Mouse (Mus musculus) CH12F3 (cell line): ENCODE data around the gene Smarca5.
"Not testable (repeated sequence)": the region's sequence is repeated elsewhere in the genome, so short reads cannot be mapped to it uniquely, and the experiment has no call there.

Source experiments
- in situ Hi-C: fragments of 300-500 bp; cut with MboI; formaldehyde crosslinking; loops from 2 replicates; pipeline ENCODE4 v1.14.3; 2020; ENCODE audit warnings: low sequenced_read_pairs

Smarca5 gene

DNA sequence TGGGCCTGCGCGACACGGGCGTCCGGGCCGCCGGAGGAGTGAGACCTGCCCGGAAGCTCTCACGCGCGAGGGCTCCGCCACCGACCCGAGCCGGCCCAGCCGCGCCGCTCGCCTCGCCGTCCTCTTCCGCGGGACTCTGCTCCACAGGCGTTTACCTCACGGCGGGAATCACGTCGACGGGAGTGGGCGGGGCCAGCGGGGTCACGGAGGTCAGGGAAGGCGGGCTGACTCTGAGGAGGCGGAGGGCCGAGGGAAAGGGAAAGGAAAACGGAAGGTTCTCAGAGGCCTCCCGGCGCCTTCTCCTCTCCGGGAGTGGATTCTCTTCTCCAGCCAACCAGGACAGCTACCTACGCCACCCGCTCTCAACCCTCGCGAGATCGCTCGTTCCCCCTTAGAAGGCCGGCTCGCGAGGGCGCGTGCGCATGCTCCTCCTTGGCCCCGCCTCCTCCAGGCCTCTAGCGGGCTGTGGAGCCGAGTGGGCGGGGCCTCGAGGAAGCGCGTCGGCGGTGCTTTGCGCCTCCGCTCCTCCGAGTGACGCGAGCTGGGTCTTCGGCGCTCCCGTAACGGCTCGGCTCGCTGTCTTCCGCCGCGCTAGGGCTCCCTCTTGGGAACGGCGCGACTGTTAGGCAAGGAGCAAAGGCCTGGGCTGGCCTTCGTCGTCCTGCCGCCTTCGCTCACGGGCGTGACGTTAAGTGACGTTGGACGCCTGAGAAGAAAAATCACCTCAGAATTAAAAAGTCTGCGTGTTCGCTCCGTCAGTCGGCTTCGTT lies at the start of gene Smarca5:
Smarca5 (minus strand) TSS at position 343 of the 770 bp plus-strand sequence.
- in situ Hi-C loops: not testable (repeated sequence)

DNA sequence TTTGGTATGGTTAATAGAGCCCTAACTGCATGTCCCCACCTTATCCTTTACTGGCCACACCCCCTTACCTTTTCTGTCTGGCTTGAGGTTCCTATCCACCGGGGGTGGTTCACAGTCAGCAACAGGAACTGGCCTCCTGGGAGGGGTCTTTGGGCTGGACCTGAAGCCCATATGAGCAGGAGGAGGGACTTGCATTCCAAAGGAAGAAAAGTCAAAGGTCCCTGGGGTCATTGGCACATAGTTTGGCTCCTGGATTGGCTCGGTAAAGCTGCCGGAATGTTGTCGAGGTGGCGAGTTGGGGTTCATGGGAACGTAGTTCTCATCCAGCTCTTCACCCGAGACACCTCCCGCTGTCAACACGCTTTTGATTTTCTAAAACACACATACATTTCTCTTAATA lies 45.3 kb upstream of the Smarca5 start:
- in situ Hi-C loops: no loop called here

DNA sequence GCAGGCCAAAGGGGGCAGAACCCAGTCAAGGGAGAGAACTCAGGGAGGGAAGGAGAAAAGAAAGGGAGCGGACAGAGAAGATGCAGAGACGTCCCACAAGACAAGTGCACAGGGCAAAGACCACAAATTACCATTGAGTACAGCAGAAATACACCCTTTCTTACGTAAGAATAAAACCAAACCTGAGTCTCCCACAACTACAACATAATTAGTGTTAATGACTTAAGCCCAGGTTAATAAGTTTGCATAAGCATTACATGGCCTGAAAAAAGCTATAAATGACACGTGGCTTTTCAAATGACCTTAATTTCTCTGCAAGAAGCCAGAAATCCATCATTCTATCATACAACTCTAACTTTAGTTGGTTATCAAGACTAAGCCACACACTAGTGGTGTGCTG lies 44.0 kb upstream of the Smarca5 start:
- in situ Hi-C loops: no loop called here

DNA sequence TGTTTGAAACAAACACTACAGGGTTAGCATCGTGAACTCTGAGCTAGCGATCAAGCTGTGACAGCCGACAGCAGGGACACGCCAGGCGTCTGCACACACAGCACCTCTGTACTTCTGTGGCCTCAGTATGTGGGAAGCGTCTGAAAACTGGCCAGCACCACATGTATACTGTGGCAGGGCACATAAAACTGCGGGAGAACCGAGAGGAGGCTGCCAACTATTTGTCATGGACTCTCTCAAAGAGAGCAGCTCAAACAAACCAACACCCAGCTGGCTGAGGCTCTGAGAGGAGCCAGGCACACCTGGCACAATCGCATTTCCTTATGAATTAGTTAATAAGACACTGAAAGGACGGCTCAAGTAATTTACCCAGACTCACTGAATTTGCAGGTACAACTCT lies 42.0 kb upstream of the Smarca5 start:
- in situ Hi-C loops: no loop called here

DNA sequence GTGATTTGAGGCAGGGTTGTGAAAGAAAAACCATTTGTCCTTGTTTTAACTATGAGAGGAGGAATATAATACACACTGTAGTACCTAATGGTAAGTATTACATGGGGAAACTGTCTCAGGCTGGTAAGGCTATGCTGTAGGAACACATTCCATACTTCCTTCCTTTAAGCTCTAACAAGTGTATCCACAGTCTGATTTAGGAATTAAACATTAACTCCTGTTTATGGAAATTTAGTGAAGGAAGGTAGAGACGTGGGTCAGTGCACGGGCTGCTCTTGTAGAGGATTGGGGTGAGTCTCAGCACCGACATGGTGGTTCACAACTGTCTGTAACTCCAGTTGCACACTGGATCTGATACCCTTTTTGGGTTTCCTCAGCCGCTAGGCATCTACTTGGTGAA lies 41.0 kb upstream of the Smarca5 start:
- in situ Hi-C loops: no loop called here

DNA sequence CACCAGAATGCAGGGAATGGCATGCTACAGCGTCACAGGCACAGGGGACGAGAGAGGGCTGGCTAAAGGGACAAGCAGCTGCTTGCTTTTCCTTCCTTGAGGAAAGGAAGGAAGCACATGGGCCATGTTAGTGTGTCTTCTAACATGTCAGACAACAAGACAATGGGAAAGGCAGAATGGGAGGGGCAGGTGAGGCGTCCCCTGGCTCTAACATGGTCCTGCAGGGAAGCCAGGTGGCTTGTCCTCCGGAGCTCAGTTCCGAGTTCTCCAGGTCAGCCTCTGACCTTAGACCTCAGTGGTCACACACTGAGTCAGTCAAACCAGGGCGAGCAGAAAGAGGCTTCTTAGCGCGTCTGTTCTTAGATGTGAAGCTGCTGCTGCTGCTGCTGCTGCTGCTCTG lies 37.1 kb upstream of the Smarca5 start:
- in situ Hi-C loops: no loop called here

DNA sequence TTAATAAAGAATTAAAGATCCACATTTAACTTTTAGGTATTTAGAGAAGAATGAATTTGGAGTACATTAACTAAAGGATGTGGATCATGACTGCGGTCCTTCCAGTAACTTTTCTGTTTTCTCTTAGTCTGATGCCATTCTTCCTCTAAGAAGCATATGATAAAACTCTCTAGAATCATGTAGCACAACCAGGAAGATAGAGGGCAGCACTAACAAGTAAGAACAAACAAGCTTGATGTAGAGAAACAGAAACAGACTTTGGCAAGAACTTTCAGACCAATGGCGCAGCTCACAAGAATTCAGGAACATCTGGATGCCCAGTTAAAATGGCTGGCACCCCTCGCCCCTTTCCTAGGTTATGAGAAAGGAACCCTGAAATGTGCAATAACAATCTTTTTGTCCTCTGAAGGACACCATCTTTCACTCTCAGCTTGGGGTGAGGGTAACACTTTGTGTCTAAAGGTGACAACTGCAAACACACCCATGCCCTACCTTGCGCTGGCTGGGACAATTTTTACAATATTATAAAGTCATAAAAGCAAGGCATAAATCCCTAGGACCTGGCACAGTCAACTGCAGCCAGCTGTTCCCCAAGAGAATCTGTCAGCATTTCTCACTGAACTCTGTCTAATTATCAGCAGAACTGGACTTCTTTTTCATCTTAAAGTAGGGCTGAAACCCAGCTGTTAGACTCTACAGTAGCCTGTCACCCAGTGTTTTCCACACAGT lies 33.6 kb upstream of the Smarca5 start:
- in situ Hi-C loops: no loop called here

DNA sequence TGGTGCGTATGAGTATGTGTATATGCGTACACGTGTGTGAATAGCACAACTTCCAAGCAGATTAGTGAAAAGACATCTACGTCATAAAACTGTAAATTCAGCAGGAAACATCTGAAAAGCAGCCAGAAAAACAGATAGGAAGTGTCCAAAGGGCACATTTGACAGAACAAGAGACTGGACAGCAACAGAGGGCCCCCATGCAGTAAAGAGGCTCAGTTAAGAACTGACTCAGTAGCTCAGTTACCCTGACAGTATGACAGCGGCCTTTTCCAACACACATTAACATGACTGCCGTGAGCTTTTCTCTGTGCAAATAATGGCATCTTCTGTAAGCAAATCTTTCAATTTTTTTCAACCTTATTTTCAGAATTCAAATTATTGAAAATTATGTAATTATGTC lies 29.2 kb upstream of the Smarca5 start:
- in situ Hi-C loops: no loop called here

DNA sequence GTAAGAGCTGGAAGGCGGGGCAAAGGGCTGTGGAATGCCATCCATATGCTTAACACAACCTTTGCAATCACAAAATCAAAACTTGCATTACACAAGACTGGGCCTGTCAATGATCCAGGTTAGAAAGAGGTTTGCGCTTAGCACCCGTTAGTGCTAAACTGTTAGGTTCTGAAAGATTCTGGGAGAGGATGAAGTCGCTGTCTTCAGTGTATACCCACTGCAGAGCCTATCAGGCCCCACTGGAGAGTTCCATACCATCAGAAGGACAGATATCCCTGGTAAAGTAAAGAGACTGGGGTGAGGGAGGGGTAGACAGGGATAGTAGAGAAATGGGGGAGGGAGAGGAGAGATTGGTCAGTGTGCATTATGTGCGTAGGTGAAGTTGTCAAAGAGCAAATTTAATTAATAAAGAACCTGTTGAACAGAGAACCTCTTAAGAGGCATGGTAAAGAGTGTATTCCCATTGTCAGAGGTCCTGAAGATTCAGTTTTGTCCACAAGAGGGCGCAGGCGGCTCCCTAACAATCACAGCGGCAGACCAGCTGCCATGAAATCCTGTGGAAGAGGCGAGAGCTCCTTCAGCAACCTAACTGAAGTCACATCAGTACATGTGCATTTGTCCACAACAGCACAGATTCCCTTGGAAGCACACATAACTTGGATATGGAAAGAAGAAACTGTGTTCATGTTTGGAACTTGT lies 13.9 kb upstream of the Smarca5 start:
- in situ Hi-C loops: no loop called here

DNA sequence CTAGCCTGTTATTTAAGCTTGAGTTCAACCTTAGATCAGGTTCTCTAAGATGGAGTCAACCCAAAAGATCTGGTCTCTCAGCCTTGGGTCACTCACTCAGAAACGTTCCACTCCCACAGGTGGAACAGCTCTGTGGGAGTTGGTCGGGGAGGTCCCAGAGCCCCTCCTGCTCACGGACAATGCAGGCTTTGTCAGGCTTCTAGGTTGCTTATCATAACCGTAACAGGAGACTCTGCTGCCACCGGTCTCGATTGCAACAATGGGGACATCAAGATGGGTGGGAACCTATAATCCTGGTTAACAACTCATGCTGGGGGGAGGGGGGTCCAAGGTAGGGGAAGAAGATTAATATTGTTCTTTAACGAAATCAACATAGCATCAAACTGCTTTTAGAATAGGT lies 13.1 kb upstream of the Smarca5 start:
- in situ Hi-C loops: no loop called here

DNA sequence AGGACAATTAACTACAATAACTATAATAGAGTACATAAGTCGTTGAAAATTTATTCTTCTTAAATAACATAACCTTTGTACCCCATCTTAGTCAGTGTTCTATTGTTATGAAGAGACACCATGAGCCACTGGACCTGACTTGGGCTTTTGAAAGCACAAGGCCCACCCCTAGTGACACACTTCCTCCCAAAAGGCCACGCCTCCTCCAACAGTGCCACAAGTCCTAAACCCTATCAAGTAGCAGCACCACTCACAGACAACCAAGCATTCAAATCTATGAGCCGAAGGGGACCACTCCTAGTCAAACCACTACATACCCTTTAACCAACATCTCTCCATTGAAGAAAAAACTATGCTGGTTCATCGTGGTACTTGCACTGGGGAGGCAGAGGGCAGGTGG lies 9.8 kb upstream of the Smarca5 start:
- in situ Hi-C loops: loop anchor here (10.0 kb wide), 1 partner anchor 246 kb away; no protein-coding TSS in a partner anchor

DNA sequence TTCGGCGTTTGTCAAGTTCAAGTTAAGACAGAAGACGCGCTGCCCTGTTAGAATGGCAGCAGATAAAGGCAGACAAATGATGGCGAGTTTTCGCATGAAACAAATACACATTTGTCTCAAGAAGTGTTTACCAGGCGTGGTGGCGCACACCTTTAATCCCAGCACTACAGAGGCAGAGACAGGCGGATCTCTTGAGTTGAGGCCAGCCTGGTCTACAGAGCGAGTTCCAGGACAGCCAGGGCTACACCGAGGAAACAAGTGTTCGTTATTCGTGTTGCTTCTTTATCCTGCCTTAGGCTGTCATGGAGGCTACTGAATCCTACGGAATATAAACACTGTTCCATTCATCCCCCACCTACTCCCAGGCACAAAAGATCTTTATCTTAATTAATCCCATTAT lies 635 bp upstream of the Smarca5 start:
- in situ Hi-C loops: loop anchor here (10.0 kb wide), 1 partner anchor 255 kb away; no protein-coding TSS in a partner anchor

DNA sequence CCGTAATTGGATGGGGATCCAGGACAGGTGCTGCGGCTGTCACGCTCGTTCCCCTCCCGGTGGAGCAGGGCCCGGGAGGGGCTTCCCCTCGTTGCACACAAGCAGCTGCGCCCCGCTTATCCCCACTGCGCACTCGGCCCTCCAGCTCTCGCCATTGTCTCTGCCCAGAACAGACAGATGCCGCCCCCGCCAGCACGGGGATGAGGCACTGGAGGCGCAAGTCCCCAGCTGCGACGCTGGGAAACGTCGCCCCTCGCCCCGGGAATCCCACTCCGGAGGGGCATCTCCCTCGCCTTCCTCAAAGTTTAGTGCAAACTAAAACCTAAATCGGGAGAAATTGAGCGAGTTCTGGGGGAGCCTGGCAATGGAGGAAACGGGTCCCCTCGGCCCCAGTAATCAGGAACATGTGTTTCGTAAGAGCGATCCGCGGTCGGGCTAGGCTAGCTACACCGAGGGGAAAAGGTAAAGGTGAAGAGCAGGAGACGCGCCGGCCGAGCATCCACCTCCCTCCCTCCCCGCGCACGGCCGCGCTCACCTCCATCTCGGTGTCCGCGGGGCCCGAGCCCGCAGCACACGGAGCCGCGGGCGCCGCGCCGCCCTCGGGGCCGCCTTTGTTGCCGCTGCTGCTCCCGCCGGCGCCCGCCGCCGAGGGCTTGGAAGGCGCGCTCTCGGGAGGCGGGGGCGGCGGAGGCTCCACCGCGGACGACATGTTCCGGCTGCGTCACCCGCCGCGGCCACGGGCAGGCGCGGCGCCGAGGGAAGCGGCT lies 726 bp downstream of the Smarca5 start:
- in situ Hi-C loops: no loop called here

DNA sequence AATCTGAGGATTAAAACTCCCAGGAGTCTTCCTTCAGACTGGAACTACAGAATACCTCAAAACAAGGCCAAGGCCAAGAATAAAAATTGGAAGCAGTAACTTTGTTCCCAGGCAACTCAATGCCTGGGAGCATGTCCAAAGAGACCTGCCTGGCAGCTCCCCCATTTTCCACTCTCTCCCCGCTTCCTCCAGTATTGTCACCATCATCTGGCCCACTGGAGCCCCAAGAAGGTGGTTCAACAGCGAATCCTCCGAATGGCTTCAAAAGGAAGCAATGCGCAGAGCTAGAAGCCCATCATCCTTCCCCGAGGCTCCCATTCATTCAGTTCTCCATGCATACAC lies 1.3 kb downstream of the Smarca5 start:
- in situ Hi-C loops: no loop called here

DNA sequence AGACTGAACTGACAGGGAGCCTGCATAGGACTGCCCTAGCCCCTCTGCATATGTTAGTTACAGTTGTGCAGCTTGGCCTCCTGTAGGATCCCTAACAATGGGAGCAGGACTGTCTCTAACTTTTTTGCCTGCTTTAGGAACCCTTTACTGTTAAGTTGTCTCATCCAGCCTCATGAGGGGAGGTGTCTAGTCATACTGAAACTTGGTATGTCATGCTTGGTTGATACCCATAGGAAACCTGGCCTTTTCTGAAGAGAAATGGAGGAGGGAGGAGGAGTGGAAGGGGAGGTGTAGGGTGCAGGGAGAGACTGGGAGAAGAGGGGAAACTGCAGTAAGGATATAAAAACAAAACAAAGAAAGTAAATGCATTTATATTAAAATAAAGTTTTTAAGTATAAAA lies 7.0 kb downstream of the Smarca5 start:
- in situ Hi-C loops: no loop called here

DNA sequence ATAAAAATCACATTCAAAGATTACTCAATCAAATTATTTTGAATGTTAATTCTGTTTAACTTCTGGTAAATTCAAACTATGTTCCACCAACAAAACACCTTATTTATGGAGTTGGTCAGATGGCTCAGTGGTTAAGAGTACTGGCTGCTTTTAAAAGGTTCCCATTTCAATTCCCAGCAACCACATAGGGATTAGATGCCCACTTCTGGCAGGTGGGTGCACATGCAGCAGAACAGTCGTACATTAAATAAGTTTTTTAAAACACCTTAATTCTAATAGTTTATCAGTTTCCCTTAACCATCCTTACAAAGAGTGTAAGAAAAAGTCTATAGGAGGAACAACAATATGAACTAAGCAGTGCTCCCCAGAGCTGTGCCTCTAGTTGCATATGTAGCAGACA lies 24.8 kb downstream of the Smarca5 start:
- in situ Hi-C loops: loop anchor here (25.0 kb wide), 1 partner anchor 1027 kb away; no protein-coding TSS in a partner anchor

DNA sequence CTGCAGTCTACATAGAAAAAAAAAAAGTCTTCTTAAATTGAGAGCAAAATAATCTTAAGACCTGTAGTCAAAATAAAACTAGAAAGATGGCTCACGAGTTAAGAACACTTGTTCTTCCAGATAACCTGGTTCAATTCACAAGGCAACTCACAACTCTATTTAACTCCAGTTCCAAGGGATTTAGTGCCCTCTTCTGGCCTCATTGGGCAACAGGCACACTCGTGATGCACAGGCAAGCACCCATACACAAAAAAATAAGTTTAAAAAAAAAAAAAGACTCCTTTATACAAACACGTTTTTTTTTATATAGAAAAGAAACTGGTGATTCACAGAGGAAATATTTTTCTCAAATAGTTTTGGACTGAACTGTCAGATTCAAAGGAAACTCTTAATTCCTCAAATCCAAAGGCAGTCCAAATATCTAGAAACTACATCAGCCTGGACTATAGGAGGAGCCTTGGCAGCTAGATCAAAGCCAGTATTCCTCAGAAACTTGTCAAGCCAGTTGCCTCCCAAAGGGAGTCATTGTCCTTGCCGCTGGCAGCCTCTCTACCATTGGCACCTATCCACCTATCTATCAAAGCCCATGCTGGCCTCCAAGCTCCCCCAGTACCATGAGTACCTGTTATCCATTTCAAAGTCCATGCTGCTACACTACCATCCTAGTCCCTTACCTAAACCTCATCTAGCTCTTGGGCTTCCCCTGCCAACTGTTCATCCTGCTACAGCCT lies 28.5 kb downstream of the Smarca5 start:
- in situ Hi-C loops: loop anchor here (25.0 kb wide), 1 partner anchor 1024 kb away; no protein-coding TSS in a partner anchor

DNA sequence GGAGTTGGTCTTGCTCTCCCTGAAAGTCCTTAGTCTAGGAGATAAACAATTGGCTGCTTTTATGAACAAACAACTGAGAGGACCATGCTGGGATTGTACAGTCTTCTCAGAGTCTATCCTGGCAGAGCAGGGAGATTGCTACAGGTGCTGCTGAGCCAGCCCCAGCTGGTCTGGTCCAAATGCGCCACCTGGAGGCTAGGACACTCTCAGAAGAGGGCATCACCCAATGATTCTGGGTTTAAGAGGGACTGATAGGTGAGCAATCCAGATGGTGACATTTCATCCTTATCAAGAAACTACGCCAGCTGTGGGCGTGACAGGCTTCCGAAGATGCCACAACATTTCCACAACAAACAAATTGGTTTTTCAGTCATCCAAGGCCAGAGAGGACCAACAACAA lies 51.2 kb downstream of the Smarca5 start:
- in situ Hi-C loops: loop anchor here (10.0 kb wide), 1 partner anchor 203 kb away; no protein-coding TSS in a partner anchor

DNA sequence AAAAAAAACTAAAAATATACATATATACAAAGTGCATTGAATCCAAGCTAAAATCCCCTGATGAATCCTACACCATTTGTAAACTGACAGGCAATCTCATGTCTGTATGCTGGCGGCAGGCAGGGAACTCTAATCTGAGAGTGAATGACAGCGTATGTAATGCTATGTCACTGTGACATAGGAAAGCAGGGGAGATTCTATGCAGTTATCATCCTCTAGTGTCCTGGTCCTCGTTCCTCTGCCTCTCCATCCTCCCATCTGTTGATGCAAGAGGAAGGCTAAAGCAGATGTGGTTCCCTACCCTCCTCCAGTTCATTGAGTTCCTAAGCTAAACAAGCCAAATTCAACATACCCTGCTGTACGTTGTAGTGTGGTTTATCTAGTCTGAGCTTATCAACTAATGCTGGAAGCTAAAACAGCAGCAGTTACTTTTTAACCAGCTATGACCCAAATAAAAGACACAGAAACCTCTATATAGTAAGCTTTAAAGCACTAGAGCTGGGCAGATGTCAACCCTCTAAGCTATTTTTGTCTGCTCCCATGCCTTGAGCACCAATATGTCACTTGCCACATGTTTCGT lies 55.5 kb downstream of the Smarca5 start:
- in situ Hi-C loops: loop anchor here (10.0 kb wide), 1 partner anchor 199 kb away; no protein-coding TSS in a partner anchor

DNA sequence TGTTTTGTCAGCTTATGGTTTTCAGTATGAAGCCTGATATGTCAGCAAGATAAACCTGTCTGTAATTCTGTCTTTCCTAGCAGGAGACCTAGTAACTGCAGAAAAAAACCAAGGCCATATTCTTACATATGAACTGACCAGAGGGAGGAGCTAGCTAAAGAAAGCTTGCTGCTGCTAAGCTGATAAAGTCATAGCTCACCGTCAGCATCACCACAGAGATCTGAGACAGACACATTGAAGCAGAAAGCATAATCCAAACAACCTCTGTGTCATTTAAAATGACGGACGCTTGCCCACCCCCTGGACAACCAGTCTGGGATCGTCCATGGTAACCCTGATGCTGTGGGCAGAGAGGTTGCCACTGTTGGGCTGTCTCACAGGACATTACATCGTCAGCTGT lies 56.7 kb downstream of the Smarca5 start:
- in situ Hi-C loops: loop anchor here (10.0 kb wide), 1 partner anchor 198 kb away; no protein-coding TSS in a partner anchor
